Mouse (Mus musculus): Measurements from ENCODE around the gene Cobll1. TPM values are rescaled to one million over a fixed set of nuclear protein-coding genes. Genes with fewer than 3 reads are reported as not detected.

Gene Cobll1
- polyA plus RNA-seq, 1 experiment from 2014 or later, result 23.8 TPM

GRCm38 (mm10) chr2:65227154-65227897 is 11.9 kb downstream of the Cobll1 start:
- no peak overlapping the region for H3K9ac ChIP-seq (ENCODE audit: low read depth, low read length)
- no peak overlapping the region for H3K4me3 ChIP-seq (replicated peaks; ENCODE audit: low read depth, low read length)
- no peak overlapping the region for H3K27ac ChIP-seq
- DNase-seq (ENCODE audit: low spot score) (no peak), ATAC-seq (replicated peaks; ENCODE audit: low FRiP score, low read depth) (no peak)
- H3K4me2 ChIP-seq (ENCODE audit: low read length), result no peak overlapping the region
- no peaks in the 10 kb centered on the region for H3K4me1 ChIP-seq (replicated peaks; ENCODE audit: insufficient read depth, low read length)
- no peak for TF ChIP-seq CTCF (IDR thresholded peaks at IDR 0.05; ENCODE audit: low read depth)
- no peaks in the 10 kb centered on the region for H3K27me3 ChIP-seq (ENCODE audit: insufficient read depth, low read length)
- H3K9me3 ChIP-seq (replicated peaks; ENCODE audit: low read length), result no peaks in the 10 kb centered on the region
- no peaks in the 10 kb centered on the region for H3K36me3 ChIP-seq (ENCODE audit: insufficient read depth, low read length)
- 82% methylated on average over 6 of the region's 6 CpGs for WGBS

GRCm38 (mm10) chr2:65226494-65226893 is 12.7 kb downstream of the Cobll1 start:
- H3K27me3 ChIP-seq (ENCODE audit: insufficient read depth, low read length), result no peaks in the 10 kb centered on the region
- WGBS, result 82% methylated on average over 4 of the region's 4 CpGs
- H3K4me1 ChIP-seq (replicated peaks; ENCODE audit: insufficient read depth, low read length), result 0 out of 2 replicates have a peak, but pooled peaks cover 2% of the 10 kb centered on the region
- no peak for ATAC-seq (replicated peaks; ENCODE audit: low FRiP score, low read depth)
- H3K27ac ChIP-seq, result no peak overlapping the region
- TF ChIP-seq CTCF (IDR thresholded peaks at IDR 0.05; ENCODE audit: low read depth), result no peak
- no peak overlapping the region for H3K4me3 ChIP-seq (replicated peaks; ENCODE audit: low read depth, low read length)
- no peak overlapping the region for H3K4me2 ChIP-seq (ENCODE audit: low read length)
- no peaks in the 10 kb centered on the region for H3K36me3 ChIP-seq (ENCODE audit: insufficient read depth, low read length)
- H3K9me3 ChIP-seq (replicated peaks; ENCODE audit: low read length), result no peaks in the 10 kb centered on the region
- DNase-seq (ENCODE audit: low spot score), result no peak
- H3K9ac ChIP-seq (ENCODE audit: low read depth, low read length), result no peak overlapping the region

- Histone ChIP-seq H3K27me3 (ENCODE audit: insufficient read depth, low read length) (no peaks in the 10 kb centered on the region), H3K36me3 (ENCODE audit: insufficient read depth, low read length) (no peaks in the 10 kb centered on the region), H3K4me2 (ENCODE audit: low read length) (no peak overlapping the region), H3K9ac (ENCODE audit: low read depth, low read length) (no peak overlapping the region), H3K4me1 (replicated peaks; ENCODE audit: insufficient read depth, low read length) (0 out of 2 replicates have a peak, but pooled peaks cover 6% of the 10 kb centered on the region), H3K4me3 (replicated peaks; ENCODE audit: low read depth, low read length) (no peak overlapping the region), H3K27ac (no peak overlapping the region), H3K9me3 (replicated peaks; ENCODE audit: low read length) (no peaks in the 10 kb centered on the region)
- TF ChIP-seq CTCF (IDR thresholded peaks at IDR 0.05; ENCODE audit: low read depth), result no peak
- ATAC-seq (replicated peaks; ENCODE audit: low FRiP score, low read depth) (no peak), DNase-seq (ENCODE audit: low spot score) (peak; percentile 59)
- WGBS, result 47% methylated on average over 12 of the region's 12 CpGs
Observed at GRCm38 (mm10) chr2:65223956-65224735, 15.1 kb downstream of the Cobll1 start.

- Histone ChIP-seq H3K36me3 (ENCODE audit: insufficient read depth, low read length) (no peaks in the 10 kb centered on the region), H3K4me3 (replicated peaks; ENCODE audit: low read depth, low read length) (no peak overlapping the region), H3K4me1 (replicated peaks; ENCODE audit: insufficient read depth, low read length) (0 out of 2 replicates have a peak, but pooled peaks cover 9% of the 10 kb centered on the region), H3K27me3 (ENCODE audit: insufficient read depth, low read length) (no peaks in the 10 kb centered on the region), H3K9ac (ENCODE audit: low read depth, low read length) (no peak overlapping the region), H3K9me3 (replicated peaks; ENCODE audit: low read length) (no peaks in the 10 kb centered on the region), H3K4me2 (ENCODE audit: low read length) (no peak overlapping the region), H3K27ac (no peak overlapping the region; the same call in 1 of the 2 replicates)
- no peak for TF ChIP-seq CTCF (IDR thresholded peaks at IDR 0.05; ENCODE audit: low read depth)
- DNase-seq (ENCODE audit: low spot score) (no peak), ATAC-seq (replicated peaks; ENCODE audit: low FRiP score, low read depth) (no peak)
- 66% methylated on average over 8 of the region's 8 CpGs for WGBS
Observed at GRCm38 (mm10) chr2:65223012-65223411, 16.2 kb downstream of the Cobll1 start.

GRCm38 (mm10) chr2:65221646-65222045 is 17.6 kb downstream of the Cobll1 start:
- Histone ChIP-seq H3K9me3 (replicated peaks; ENCODE audit: low read length) (no peaks in the 10 kb centered on the region), H3K36me3 (ENCODE audit: insufficient read depth, low read length) (no peaks in the 10 kb centered on the region), H3K4me3 (replicated peaks; ENCODE audit: low read depth, low read length) (no peak overlapping the region), H3K27me3 (ENCODE audit: insufficient read depth, low read length) (no peaks in the 10 kb centered on the region), H3K27ac (0 out of 2 replicates have a peak overlapping the region, but pooled peaks have one; percentile 9), H3K4me1 (replicated peaks; ENCODE audit: insufficient read depth, low read length) (0 out of 2 replicates have a peak, but pooled peaks cover 13% of the 10 kb centered on the region), H3K9ac (ENCODE audit: low read depth, low read length) (no peak overlapping the region), H3K4me2 (ENCODE audit: low read length) (no peak overlapping the region)
- DNase-seq (ENCODE audit: low spot score) (no peak), ATAC-seq (replicated peaks; ENCODE audit: low FRiP score, low read depth) (no peak)
- WGBS, result 61% methylated on average over 2 of the region's 2 CpGs
- TF ChIP-seq CTCF (IDR thresholded peaks at IDR 0.05; ENCODE audit: low read depth), result no peak

- Histone ChIP-seq H3K27ac (peak overlapping the region; percentile 66; the same call in 1 of the 2 replicates), H3K4me2 (ENCODE audit: low read length) (no peak overlapping the region), H3K27me3 (ENCODE audit: insufficient read depth, low read length) (no peaks in the 10 kb centered on the region), H3K36me3 (ENCODE audit: insufficient read depth, low read length) (no peaks in the 10 kb centered on the region), H3K4me1 (replicated peaks; ENCODE audit: insufficient read depth, low read length) (0 out of 2 replicates have a peak, but pooled peaks cover 13% of the 10 kb centered on the region), H3K9me3 (replicated peaks; ENCODE audit: low read length) (no peaks in the 10 kb centered on the region), H3K9ac (ENCODE audit: low read depth, low read length) (no peak overlapping the region), H3K4me3 (replicated peaks; ENCODE audit: low read depth, low read length) (no peak overlapping the region)
- TF ChIP-seq CTCF (IDR thresholded peaks at IDR 0.05; ENCODE audit: low read depth), result no peak
- DNase-seq (ENCODE audit: low spot score), result no peak
- 75% methylated on average over 1 of the region's 1 CpGs for WGBS
- ATAC-seq (replicated peaks; ENCODE audit: low FRiP score, low read depth), result no peak
Observed at GRCm38 (mm10) chr2:65220563-65220962, 18.6 kb downstream of the Cobll1 start.
